Mouse (Mus musculus) heart, adult 9 months (tissue): ENCODE data around the gene Ctxn2.

Experiments
- DNase-seq, 2 experiments: peaks; one replicate each; pipeline ENCODE4 v3.0.0; 2022; ENCODE audit warnings: low spot score in 2 of 2

The Ctxn2 gene

GRCm38 (mm10) chr2:125192905-125193304, 56.4 kb downstream of the Ctxn2 start:
- no peak for DNase-seq

GRCm38 (mm10) chr2:125196771-125197170, 60.3 kb downstream of the Ctxn2 start:
- no peak for DNase-seq
